Mouse (Mus musculus): ENCODE data around the gene Arhgap18. TPM values are rescaled to one million over a fixed set of nuclear protein-coding genes. Genes with fewer than 3 reads are reported as not detected.

The Arhgap18 gene
- total RNA-seq, 1 experiment: 3.1 TPM

GRCm38 (mm10) chr10:26903781-26904180, 150.6 kb downstream of the Arhgap18 start:
- Histone ChIP-seq H3K9me3 (ENCODE audit: control insufficient read depth, insufficient read depth, low read depth, low read length) (0 out of 2 replicates have a peak, but pooled peaks cover 2% of the 10 kb centered on the region), H3K36me3 (ENCODE audit: control insufficient read depth, insufficient read depth, low read length, poor library complexity, severe bottlenecking) (no peaks in the 10 kb centered on the region), H3K4me3 (ENCODE audit: insufficient read depth in 1 of 2, low read depth in 1 of 2, low read length in 2 of 2, poor library complexity in 1 of 2, severe bottlenecking in 1 of 2) (no peak overlapping the region), H3K4me1 (ENCODE audit: control insufficient read depth in 2 of 2, insufficient read depth in 2 of 2, low read length in 2 of 2, poor library complexity in 1 of 2) (no peaks in the 10 kb centered on the region), H3K9ac (ENCODE audit: insufficient read depth, low read depth, low read length, poor library complexity, severe bottlenecking) (no peak overlapping the region), H3K27ac (ENCODE audit: insufficient read depth, low read depth, low read length, poor library complexity, severe bottlenecking) (no peak overlapping the region)
- in situ Hi-C loops (cut with MboI; ENCODE audit: low sequenced_read_pairs in 2 of 2, unreplicated experiment in 2 of 2): no loop called here
- TF ChIP-seq ZNF384 (IDR thresholded peaks at IDR 0.05; ENCODE audit: low read depth, low read length) (no peak), MAFK (IDR thresholded peaks at IDR 0.05; ENCODE audit: insufficient read depth, low read depth, low read length) (no peak), HCFC1 (IDR thresholded peaks at IDR 0.05; ENCODE audit: borderline replicate concordance, insufficient read depth, low read length) (no peak), CHD2 (IDR thresholded peaks at IDR 0.05; ENCODE audit: low read depth, low read length) (no peak), ZC3H11A (IDR thresholded peaks at IDR 0.05; ENCODE audit: borderline replicate concordance, low read depth, low read length) (no peak)
- DNase-seq (ENCODE audit: low read depth, low spot score): no peak

DNA sequence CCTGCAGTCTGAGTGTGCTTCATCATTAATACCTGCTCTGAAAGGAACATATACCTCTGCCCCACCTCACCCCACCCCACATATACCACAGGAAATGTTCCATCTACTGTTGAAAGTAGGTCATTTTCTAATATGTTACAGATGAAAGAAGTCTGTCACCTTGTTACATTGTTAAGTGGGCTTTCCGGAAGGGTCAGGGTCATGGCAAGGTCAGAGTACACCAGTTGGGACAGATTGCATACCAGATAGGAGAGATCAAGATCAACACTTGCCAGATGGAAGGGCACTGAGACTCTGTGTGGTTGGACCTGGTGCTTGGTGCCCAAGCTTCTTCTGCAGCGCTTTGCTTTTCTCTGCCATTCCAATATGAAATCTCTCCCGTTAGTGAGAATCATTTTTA, 158.0 kb downstream of the Arhgap18 start:
- no peaks in the 10 kb centered on the region for H3K36me3 ChIP-seq (ENCODE audit: control insufficient read depth, insufficient read depth, low read length, poor library complexity, severe bottlenecking)
- DNase-seq (ENCODE audit: low read depth, low spot score): no peak
- TF ChIP-seq CHD2 (IDR thresholded peaks at IDR 0.05; ENCODE audit: low read depth, low read length) (no peak; the same call in 1 of the 2 replicates), ZC3H11A (IDR thresholded peaks at IDR 0.05; ENCODE audit: borderline replicate concordance, low read depth, low read length) (no peak), MAFK (IDR thresholded peaks at IDR 0.05; ENCODE audit: insufficient read depth, low read depth, low read length) (no peak), ZNF384 (IDR thresholded peaks at IDR 0.05; ENCODE audit: low read depth, low read length) (no peak), HCFC1 (IDR thresholded peaks at IDR 0.05; ENCODE audit: borderline replicate concordance, insufficient read depth, low read length) (no peak)
- 0 out of 2 replicates have a peak, but pooled peaks cover 2% of the 10 kb centered on the region for H3K9me3 ChIP-seq (ENCODE audit: control insufficient read depth, insufficient read depth, low read depth, low read length)
- H3K9ac ChIP-seq (ENCODE audit: insufficient read depth, low read depth, low read length, poor library complexity, severe bottlenecking): no peak overlapping the region
- in situ Hi-C loops (cut with MboI; ENCODE audit: low sequenced_read_pairs in 2 of 2, unreplicated experiment in 2 of 2): no loop called here
- H3K4me1 ChIP-seq (ENCODE audit: control insufficient read depth in 2 of 2, insufficient read depth in 2 of 2, low read length in 2 of 2, poor library complexity in 1 of 2): no peaks in the 10 kb centered on the region
- H3K4me3 ChIP-seq (ENCODE audit: insufficient read depth in 1 of 2, low read depth in 1 of 2, low read length in 2 of 2, poor library complexity in 1 of 2, severe bottlenecking in 1 of 2): no peak overlapping the region
- H3K27ac ChIP-seq (ENCODE audit: insufficient read depth, low read depth, low read length, poor library complexity, severe bottlenecking): no peak overlapping the region

GRCm38 (mm10) chr10:26912112-26912797, 159.0 kb downstream of the Arhgap18 start:
- Histone ChIP-seq H3K9ac (ENCODE audit: insufficient read depth, low read depth, low read length, poor library complexity, severe bottlenecking) (no peak overlapping the region), H3K4me3 (ENCODE audit: insufficient read depth in 1 of 2, low read depth in 1 of 2, low read length in 2 of 2, poor library complexity in 1 of 2, severe bottlenecking in 1 of 2) (no peak overlapping the region), H3K27ac (ENCODE audit: insufficient read depth, low read depth, low read length, poor library complexity, severe bottlenecking) (no peak overlapping the region), H3K4me1 (ENCODE audit: control insufficient read depth in 2 of 2, insufficient read depth in 2 of 2, low read length in 2 of 2, poor library complexity in 1 of 2) (no peaks in the 10 kb centered on the region), H3K9me3 (ENCODE audit: control insufficient read depth, insufficient read depth, low read depth, low read length) (0 out of 2 replicates have a peak, but pooled peaks cover 2% of the 10 kb centered on the region), H3K36me3 (ENCODE audit: control insufficient read depth, insufficient read depth, low read length, poor library complexity, severe bottlenecking) (no peaks in the 10 kb centered on the region)
- DNase-seq (ENCODE audit: low read depth, low spot score): no peak
- no peak for TF ChIP-seq HCFC1 (IDR thresholded peaks at IDR 0.05; ENCODE audit: borderline replicate concordance, insufficient read depth, low read length)
- in situ Hi-C loops (cut with MboI; ENCODE audit: low sequenced_read_pairs in 2 of 2, unreplicated experiment in 2 of 2): no loop called here

GRCm38 (mm10) chr10:26912807-26913206, 159.6 kb downstream of the Arhgap18 start:
- H3K9me3 ChIP-seq (ENCODE audit: control insufficient read depth, insufficient read depth, low read depth, low read length): 0 out of 2 replicates have a peak, but pooled peaks cover 2% of the 10 kb centered on the region
- in situ Hi-C loops (cut with MboI; ENCODE audit: low sequenced_read_pairs in 2 of 2, unreplicated experiment in 2 of 2): no loop called here
- TF ChIP-seq ZNF384 (IDR thresholded peaks at IDR 0.05; ENCODE audit: low read depth, low read length) (no peak), HCFC1 (IDR thresholded peaks at IDR 0.05; ENCODE audit: borderline replicate concordance, insufficient read depth, low read length) (no peak), ZC3H11A (IDR thresholded peaks at IDR 0.05; ENCODE audit: borderline replicate concordance, low read depth, low read length) (no peak), MAFK (IDR thresholded peaks at IDR 0.05; ENCODE audit: insufficient read depth, low read depth, low read length) (no peak), CHD2 (IDR thresholded peaks at IDR 0.05; ENCODE audit: low read depth, low read length) (no peak)
- DNase-seq (ENCODE audit: low read depth, low spot score): no peak
- no peak overlapping the region for H3K27ac ChIP-seq (ENCODE audit: insufficient read depth, low read depth, low read length, poor library complexity, severe bottlenecking)
- H3K4me3 ChIP-seq (ENCODE audit: insufficient read depth in 1 of 2, low read depth in 1 of 2, low read length in 2 of 2, poor library complexity in 1 of 2, severe bottlenecking in 1 of 2): no peak overlapping the region
- H3K4me1 ChIP-seq (ENCODE audit: control insufficient read depth in 2 of 2, insufficient read depth in 2 of 2, low read length in 2 of 2, poor library complexity in 1 of 2): no peaks in the 10 kb centered on the region
- no peak overlapping the region for H3K9ac ChIP-seq (ENCODE audit: insufficient read depth, low read depth, low read length, poor library complexity, severe bottlenecking)
- H3K36me3 ChIP-seq (ENCODE audit: control insufficient read depth, insufficient read depth, low read length, poor library complexity, severe bottlenecking): no peaks in the 10 kb centered on the region

Measured in ES-E14 (cell line).